Mouse (Mus musculus) limb, embryonic 11.5 days (tissue): Measurements from ENCODE around the gene Gatad2a. TPM values are rescaled to one million over a fixed set of nuclear protein-coding genes. Genes with fewer than 3 reads are reported as not detected.

Source experiments
- ATAC-seq: fragments of 200-750 bp; cut with Nextera tagmentation; 2 replicates; pipeline ENCODE4 v1.8.0; 2017; ENCODE audit warnings: low read depth; ENCODE audit not compliant: insufficient number of reproducible peaks, low FRiP score, low TSS enrichment
- DNase-seq: peaks from one replicate; pipeline ENCODE4 v3.0.0-alpha.2; 2015; ENCODE audit warnings: low spot score
- H3K27ac ChIP-seq: fragments of 300-500 bp; sonication (generic); replicated peaks from 2 replicates; pipeline ENCODE4 v1.5.1; 2014; ENCODE audit warnings: low read depth, mild to moderate bottlenecking, low read length
- H3K27me3 ChIP-seq: fragments of 300-500 bp; sonication (generic); 2 replicates; pipeline ENCODE4 v1.6.1; 2014; ENCODE audit warnings: mild to moderate bottlenecking, low read length, mixed read lengths; ENCODE audit not compliant: control insufficient read depth, insufficient read depth
- H3K36me3 ChIP-seq: fragments of 300-500 bp; sonication (generic); 2 replicates; pipeline ENCODE4 v1.6.1; 2014; ENCODE audit warnings: mild to moderate bottlenecking, low read length, moderate library complexity, mixed read lengths; ENCODE audit not compliant: control insufficient read depth, insufficient read depth
- H3K4me1 ChIP-seq: fragments of 300-500 bp; sonication (generic); 2 replicates; pipeline ENCODE4 v1.6.1; 2014; ENCODE audit warnings: low read length, mixed read lengths; ENCODE audit not compliant: control insufficient read depth, insufficient read depth
- H3K4me2 ChIP-seq: fragments of 300-500 bp; sonication (generic); 2 replicates; pipeline ENCODE4 v1.6.1; 2014; ENCODE audit warnings: low read depth, mild to moderate bottlenecking, moderate library complexity; ENCODE audit not compliant: severe bottlenecking
- H3K4me3 ChIP-seq: fragments of 300-500 bp; sonication (generic); 2 replicates; pipeline ENCODE4 v1.5.1; 2014; ENCODE audit warnings: low read depth, low read length
- H3K9ac ChIP-seq: fragments of 300-500 bp; sonication (generic); 2 replicates; pipeline ENCODE4 v1.6.1; 2014; ENCODE audit warnings: mild to moderate bottlenecking, low read length
- H3K9me3 ChIP-seq: fragments of 300-500 bp; sonication (generic); 2 replicates; pipeline ENCODE4 v1.6.1; 2016; ENCODE audit warnings: low read length; ENCODE audit not compliant: control insufficient read depth
- WGBS: fragments of 180-500 bp; shearing (Covaris S2); extraction: QIAGEN DNeasy Blood & Tissue Kit; methylation state at CpG from one replicate; pipeline ENCODE4 v1.1.7; 2014; 5-methylcytosine and 5-hydroxymethylcytosine counted together
- polyA plus RNA-seq: library from polyadenylated mRNA; unstranded; fragments of >200 nt; fragmentation: Nextera tagmentation; extraction: Ambion mirVana; gene quantifications from 2 replicates; pipeline ENCODE4 v1.2.1, GENCODE M21; 2014

The Gatad2a gene
- polyA plus RNA-seq, 1 experiment from 2014 or later, result 79.5 TPM

DNA sequence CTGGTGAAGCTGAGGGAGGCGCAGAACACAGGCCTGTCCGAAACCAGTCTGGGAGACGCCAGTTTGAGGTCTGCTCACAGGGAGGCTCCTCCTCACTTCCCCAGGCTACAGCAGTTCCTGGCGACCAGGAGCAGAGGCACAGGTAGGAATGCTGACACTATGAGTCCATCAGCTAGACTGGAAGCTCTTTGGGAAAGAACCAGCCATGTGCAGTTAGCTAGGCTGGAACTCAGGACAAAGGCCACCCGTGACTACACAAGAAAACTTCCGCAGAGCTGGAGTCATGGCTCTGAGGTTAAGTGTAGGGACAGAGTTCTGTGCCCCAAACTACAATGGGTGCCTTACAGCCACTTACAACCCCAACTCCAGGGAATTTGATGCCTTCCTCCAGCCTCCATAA lies 98.3 kb downstream of the Gatad2a start:
- whole genome bisulfite sequencing, result 84% methylated on average over 6 of the region's 6 CpGs
- no peak overlapping the region for H3K4me3 ChIP-seq
- H3K4me1 ChIP-seq, result peaks cover 15% of the 10 kb centered on the region; the same call in 1 of the 2 replicates
- H3K9me3 ChIP-seq, result no peaks in the 10 kb centered on the region
- no peaks in the 10 kb centered on the region for H3K27me3 ChIP-seq
- H3K9ac ChIP-seq, result no peak overlapping the region
- ATAC-seq (no peak), DNase-seq (no peak)
- H3K4me2 ChIP-seq, result no peak overlapping the region
- no peak overlapping the region for H3K27ac ChIP-seq
- peaks cover 6% of the 10 kb centered on the region for H3K36me3 ChIP-seq

DNA sequence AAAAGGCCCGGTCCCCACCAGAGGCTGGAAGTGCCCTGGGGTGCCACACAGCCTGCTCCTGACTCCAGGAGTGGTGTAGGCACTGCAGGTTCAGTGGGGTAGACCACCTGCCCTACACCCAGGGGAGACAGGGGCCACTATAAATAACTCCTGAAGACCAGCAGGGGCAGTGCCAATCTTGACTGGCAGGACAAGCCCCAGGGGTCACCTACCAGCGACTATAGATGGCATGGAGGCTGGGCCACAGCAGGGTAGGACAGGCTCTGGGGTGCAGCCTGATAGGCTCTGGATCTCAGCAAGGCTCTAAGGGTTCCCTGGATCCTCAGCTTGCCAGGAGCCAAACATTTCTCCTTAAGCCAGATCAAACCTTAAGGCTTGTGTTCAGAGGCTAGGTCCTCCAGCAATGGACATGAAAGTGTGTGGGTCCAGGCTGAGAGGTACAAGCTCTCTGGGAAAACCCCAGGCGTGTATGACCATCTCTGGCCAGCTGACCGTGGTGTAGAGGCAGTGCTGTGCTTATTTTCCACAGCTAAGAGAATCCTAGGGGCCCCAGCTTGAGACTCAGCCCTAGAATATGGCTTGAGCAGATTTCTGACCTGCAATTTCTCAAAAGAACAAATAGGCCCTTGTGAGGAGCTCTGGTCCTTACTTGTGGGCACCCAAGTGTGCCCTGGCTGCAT lies 100.3 kb downstream of the Gatad2a start:
- Histone ChIP-seq H3K4me1 (peaks cover 8% of the 10 kb centered on the region; the same call in 1 of the 2 replicates), H3K4me2 (no peak overlapping the region), H3K9me3 (no peaks in the 10 kb centered on the region), H3K27me3 (no peaks in the 10 kb centered on the region; the same call in 1 of the 2 replicates), H3K9ac (no peak overlapping the region), H3K27ac (no peak overlapping the region), H3K36me3 (peaks cover 6% of the 10 kb centered on the region), H3K4me3 (no peak overlapping the region)
- no peak for ATAC-seq
- WGBS, result 79% methylated on average over 4 of the region's 4 CpGs
- no peak for DNase-seq

DNA sequence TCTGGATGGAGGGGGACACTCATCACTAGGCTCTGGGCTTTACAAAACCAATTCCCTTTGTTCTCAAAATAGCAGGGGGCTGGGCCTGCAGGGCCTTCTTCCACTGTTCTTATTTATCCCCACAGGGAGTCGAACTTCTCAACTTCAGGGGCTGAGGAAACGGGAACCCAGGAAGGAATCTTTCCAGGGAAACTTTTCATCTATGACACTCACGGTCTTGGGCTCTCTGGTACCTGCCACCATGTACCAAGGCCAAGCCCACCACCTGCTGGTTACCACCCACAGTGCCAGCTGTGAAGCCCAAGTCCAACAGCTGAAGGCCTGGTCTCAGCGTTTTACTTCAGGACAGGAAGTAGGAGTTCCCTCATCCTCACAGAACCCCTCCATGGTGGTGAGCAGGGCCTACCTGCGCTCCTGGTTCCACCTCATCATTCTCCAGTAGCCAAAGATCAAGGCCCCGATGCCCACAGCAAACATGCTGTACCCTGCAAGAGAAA lies 101.3 kb downstream of the Gatad2a start:
- Histone ChIP-seq H3K4me3 (no peak overlapping the region), H3K9me3 (no peaks in the 10 kb centered on the region), H3K27me3 (peaks cover 10% of the 10 kb centered on the region), H3K27ac (no peak overlapping the region), H3K4me2 (no peak overlapping the region), H3K9ac (no peak overlapping the region), H3K4me1 (0 out of 2 replicates have a peak, but pooled peaks cover under 1% of the 10 kb centered on the region), H3K36me3 (peaks cover 6% of the 10 kb centered on the region)
- ATAC-seq (no peak), DNase-seq (no peak)
- WGBS, result 65% methylated on average over 6 of the region's 6 CpGs

DNA sequence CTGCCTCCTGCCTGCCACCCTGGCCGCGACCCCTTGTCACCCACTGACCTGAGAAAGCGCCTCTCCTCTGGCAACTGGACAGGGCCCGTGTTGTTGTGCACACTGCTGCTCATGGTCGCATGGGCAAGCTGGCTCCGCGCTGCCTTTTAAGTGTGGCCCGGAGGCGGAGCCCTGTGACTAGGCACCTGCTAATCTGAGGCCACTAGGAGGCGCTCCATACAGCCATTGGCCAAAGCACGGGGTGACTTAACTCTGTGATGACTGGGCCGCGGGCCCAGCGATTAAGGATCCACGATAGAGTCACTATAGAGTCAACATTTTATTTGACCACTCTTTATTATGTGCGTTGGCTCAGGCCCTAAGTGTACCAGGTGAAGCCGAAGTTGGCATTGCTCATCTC lies 102.3 kb downstream of the Gatad2a start:
- H3K9me3 ChIP-seq, result no peaks in the 10 kb centered on the region
- H3K27ac ChIP-seq, result no peak overlapping the region
- no peaks in the 10 kb centered on the region for H3K4me1 ChIP-seq
- H3K27me3 ChIP-seq, result peaks cover 20% of the 10 kb centered on the region
- H3K9ac ChIP-seq, result no peak overlapping the region
- WGBS, result 46% methylated on average over 17 of the region's 17 CpGs
- ATAC-seq (no peak), DNase-seq (peak; percentile 72)
- H3K4me2 ChIP-seq, result no peak overlapping the region
- peaks cover 6% of the 10 kb centered on the region for H3K36me3 ChIP-seq
- no peak overlapping the region for H3K4me3 ChIP-seq

DNA sequence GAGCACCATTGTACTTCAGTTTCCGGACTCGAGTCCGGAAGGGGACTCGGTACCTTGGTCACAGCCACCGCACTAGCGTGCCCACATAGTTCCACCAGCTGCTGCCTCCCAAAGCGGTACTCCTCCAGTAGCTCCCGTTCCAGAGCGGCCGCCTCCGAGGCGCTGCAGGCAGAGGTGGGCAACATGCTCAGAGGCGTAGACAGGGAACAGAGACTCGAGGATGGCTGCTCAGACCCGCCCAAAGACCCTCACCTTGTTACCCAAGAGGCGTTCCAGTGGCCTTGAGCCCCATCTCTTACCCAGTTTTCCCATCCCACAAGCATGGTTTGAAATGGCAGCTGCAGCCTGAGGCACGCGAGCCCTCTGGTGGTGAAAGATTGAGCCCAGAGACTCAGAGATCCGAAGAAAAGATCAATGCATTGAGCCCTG lies 105.4 kb downstream of the Gatad2a start:
- no peak overlapping the region for H3K27ac ChIP-seq
- H3K4me3 ChIP-seq, result no peak overlapping the region
- peaks cover 5% of the 10 kb centered on the region for H3K4me1 ChIP-seq
- peak; percentile 72 for DNase-seq
- no peak for ATAC-seq
- H3K9ac ChIP-seq, result no peak overlapping the region
- H3K4me2 ChIP-seq, result no peak overlapping the region
- peaks cover 2% of the 10 kb centered on the region; the same call in 1 of the 2 replicates for H3K36me3 ChIP-seq
- H3K27me3 ChIP-seq, result peaks cover 51% of the 10 kb centered on the region
- 33% methylated on average over 19 of the region's 19 CpGs for WGBS
- no peaks in the 10 kb centered on the region for H3K9me3 ChIP-seq

DNA sequence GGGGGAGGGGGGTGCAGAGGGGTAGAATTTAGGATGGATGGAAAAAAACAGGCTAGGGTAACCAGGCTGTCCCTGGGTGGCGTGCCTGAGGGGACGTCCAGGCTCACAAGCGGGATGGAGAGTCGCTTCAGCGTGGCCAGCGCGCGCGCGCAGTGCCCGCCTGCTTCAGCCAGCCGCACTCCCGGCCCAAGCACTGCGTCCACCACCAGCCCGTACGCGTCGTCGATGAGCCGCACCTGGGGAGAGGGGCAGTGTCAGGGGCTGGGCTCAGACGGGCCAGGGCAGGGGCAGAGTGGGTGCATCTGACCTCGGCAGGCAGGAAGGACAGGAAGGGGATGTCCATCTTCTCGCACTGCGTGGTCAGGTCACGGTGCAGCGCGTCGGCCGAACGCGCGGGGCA lies 107.3 kb downstream of the Gatad2a start:
- H3K4me3 ChIP-seq, result peak overlapping the region; percentile 17; the same call in 1 of the 2 replicates
- H3K9me3 ChIP-seq, result no peaks in the 10 kb centered on the region
- no peak overlapping the region for H3K27ac ChIP-seq
- peak; percentile 47 for DNase-seq
- peaks cover 70% of the 10 kb centered on the region for H3K27me3 ChIP-seq
- H3K4me1 ChIP-seq, result peaks cover 8% of the 10 kb centered on the region
- WGBS, result 6% methylated on average over 32 of the region's 32 CpGs
- H3K36me3 ChIP-seq, result peaks cover 2% of the 10 kb centered on the region; the same call in 1 of the 2 replicates
- H3K9ac ChIP-seq, result 0 out of 2 replicates have a peak overlapping the region, but pooled peaks have one; percentile 1
- ATAC-seq, result no peak
- H3K4me2 ChIP-seq, result peak overlapping the region; percentile 34

DNA sequence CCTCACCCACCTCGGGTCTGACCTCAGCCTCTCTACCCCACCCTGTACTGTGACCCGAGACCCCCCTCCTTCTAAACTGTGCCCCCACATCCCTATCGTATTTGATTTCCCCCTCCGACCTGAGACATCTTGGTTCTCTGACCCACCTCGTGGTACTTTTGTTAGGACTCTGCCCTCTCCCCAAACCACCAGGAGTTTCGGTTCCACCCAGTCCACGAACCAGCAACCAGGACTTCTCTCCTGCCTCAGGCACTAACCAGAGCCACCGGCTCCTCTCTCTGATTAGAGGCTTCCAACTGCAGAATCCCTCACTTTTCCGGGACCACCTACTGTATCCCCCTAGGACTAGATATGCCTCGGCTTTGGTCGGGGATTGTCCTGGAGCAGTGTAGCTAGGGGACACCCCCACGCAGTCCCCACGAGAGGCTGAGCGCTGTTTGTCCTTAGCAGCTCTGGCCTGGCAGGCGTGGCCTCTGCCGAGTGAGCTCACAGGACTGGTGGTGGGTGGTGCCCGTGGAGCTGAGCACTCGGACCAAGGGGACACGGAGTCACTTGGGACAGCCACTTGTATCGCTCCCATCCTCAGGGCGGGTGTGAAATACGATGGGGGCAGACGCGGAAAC lies 107.8 kb downstream of the Gatad2a start:
- Histone ChIP-seq H3K4me2 (peak overlapping the region; percentile 34; the same call in 1 of the 2 replicates), H3K4me3 (0 out of 2 replicates have a peak overlapping the region, but pooled peaks have one; percentile 17), H3K4me1 (peaks cover 8% of the 10 kb centered on the region), H3K9ac (0 out of 2 replicates have a peak overlapping the region, but pooled peaks have one; percentile 1), H3K9me3 (no peaks in the 10 kb centered on the region), H3K27me3 (peaks cover 75% of the 10 kb centered on the region), H3K27ac (no peak overlapping the region), H3K36me3 (peaks cover 2% of the 10 kb centered on the region; the same call in 1 of the 2 replicates)
- DNase-seq (peak; percentile 40), ATAC-seq (no peak)
- whole genome bisulfite sequencing, result 9% methylated on average over 24 of the region's 24 CpGs
